In the genomic region with DNA sequence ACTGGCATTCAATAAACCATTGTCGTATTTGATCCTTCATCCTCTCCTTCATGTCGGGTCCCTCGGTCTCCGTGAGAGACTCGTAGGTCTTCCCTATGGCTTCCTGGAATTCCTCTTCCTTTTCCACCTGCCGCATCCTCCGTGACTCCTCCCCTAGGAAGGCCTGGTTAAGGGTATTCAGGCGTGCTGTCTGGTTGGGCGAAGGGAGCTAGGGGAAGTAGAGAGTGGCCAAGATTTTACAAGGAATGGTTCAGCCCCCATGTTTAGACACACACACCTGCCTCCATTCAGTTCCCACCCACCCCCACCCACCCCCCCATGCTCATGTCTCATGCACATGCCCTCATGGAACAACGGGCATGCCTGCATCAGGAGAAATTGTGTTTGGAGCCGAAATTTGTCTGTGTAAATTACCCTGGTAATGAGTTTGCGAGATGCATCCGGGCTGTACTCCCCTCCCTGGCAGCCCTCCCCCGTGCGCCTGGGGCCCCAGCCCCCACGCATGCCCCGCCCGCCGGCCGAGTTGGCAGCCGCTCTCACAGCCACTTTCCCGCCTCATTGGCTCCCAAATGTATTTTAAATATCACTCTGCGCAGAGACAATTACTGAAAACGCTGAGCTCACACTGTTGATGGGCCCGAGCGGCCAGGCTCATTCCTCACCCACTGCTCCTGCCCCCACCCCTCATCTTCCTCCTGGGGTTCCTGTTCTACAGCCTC, we compare ENCODE assay signal across 9 mouse cellular contexts. TPM values are rescaled to one million over a fixed set of nuclear protein-coding genes. Genes with fewer than 3 reads are reported as not detected.
DNase-seq lines count a peak whose midpoint lies in the region; ATAC-seq lines count a peak whose summit lies in the region.
"Had no signal": no experiment of that assay in that cellular context is flagged by ENCODE, and none has a peak within 500 bp of the region (broad histone marks: within the 10 kb centered on the region; RNA-seq: fewer than 3 reads in every experiment).

No protein-coding gene starts in this region.

- no peaks in the 10 kb centered on the region; the same call in 1 of the 2 replicates for H3K9me3 ChIP-seq in heart, embryonic 16.5 days (replicated peaks; ENCODE audit: control insufficient read depth, low read length)

- H3K9ac ChIP-seq in heart, embryonic 16.5 days (ENCODE audit: low read length), result peak overlapping the region; percentile 36; the same call in 1 of the 2 replicates

- peak; percentile 65 for ATAC-seq in heart, embryonic 16.5 days (replicated peaks; ENCODE audit: extremely low read depth, insufficient read depth, low FRiP score)

- peak overlapping the region; percentile 52 for H3K4me2 ChIP-seq in heart, embryonic 16.5 days (ENCODE audit: low read depth, low read length)

- peak overlapping the region; percentile 18; the same call in 1 of the 2 replicates for H3K4me3 ChIP-seq in heart, embryonic 16.5 days (ENCODE audit: low read length)

- H3K36me3 ChIP-seq in heart, embryonic 16.5 days (ENCODE audit: control insufficient read depth, insufficient read depth), result no peaks in the 10 kb centered on the region

- H3K27ac ChIP-seq in heart, embryonic 16.5 days (ENCODE audit: low read length), result no peak overlapping the region

- H3K27me3 ChIP-seq in heart, embryonic 16.5 days (ENCODE audit: control insufficient read depth, insufficient read depth, low read length), result peaks cover 3% of the 10 kb centered on the region

- peaks cover 7% of the 10 kb centered on the region for H3K4me1 ChIP-seq in heart, embryonic 16.5 days (ENCODE audit: control insufficient read depth, insufficient read depth, low read length)

- WGBS in heart, embryonic 16.5 days, result 31% methylated on average over 26 of the region's 26 CpGs

- peak; percentile 43 to 56 for DNase-seq in cerebellum, postnatal 14 days
- DNase-seq in cerebellum, adult 11-12 months, result no peak
- peak; percentile 52 for DNase-seq in brain, adult 2 months (ENCODE audit: low read depth, low spot score)
- DNase-seq in kidney, postnatal 36 days, result peak; percentile 26 to 55
- DNase-seq in lung, postnatal 4 days, result peak; percentile 61 to 70
- peak; percentile 28 to 43 for DNase-seq in right cerebral cortex, postnatal 36 days (ENCODE audit: low spot score in 2 of 2)
- DNase-seq in adipocyte (ENCODE audit: low spot score), result no peak

RNA-seq across cellular contexts. Expression of a gene that starts 5.9 kb away (rescaled TPM):
- not detected in 2 replicates for polyA plus RNA-seq in heart, embryonic 16.5 days (2015; fragmentation: Nextera tagmentation; extraction: Ambion mirVana)
- polyA plus RNA-seq: C2C12 had no signal

RNA-seq across cellular contexts. Expression of a gene that starts 10.0 kb away (rescaled TPM):
- polyA plus RNA-seq in heart, embryonic 16.5 days (2015; fragmentation: Nextera tagmentation; extraction: Ambion mirVana), result 10.1 and 10.2 TPM in 2 replicates
- polyA plus RNA-seq: C2C12 had no signal

RNA-seq across cellular contexts. Expression of a gene that starts 23.8 kb away (rescaled TPM):
- polyA plus RNA-seq in heart, embryonic 16.5 days (2015; fragmentation: Nextera tagmentation; extraction: Ambion mirVana), result not detected in 2 replicates

RNA-seq across cellular contexts. Expression of a gene that starts 26.5 kb away (rescaled TPM):
- 68.1 and 72.6 TPM in 2 replicates for polyA plus RNA-seq in heart, embryonic 16.5 days (2015; fragmentation: Nextera tagmentation; extraction: Ambion mirVana)

RNA-seq across cellular contexts. Expression of a gene that starts 35.8 kb away (rescaled TPM):
- 14.4 and 14.8 TPM in 2 replicates for polyA plus RNA-seq in heart, embryonic 16.5 days (2015; fragmentation: Nextera tagmentation; extraction: Ambion mirVana)

Comparison
In these comparisons a context has a peak if more than half of its experiments do, and no peak if none do; other contexts are left out.
1. DNase-seq: peak in cerebellum, postnatal 14 days (2 of 2), brain, adult 2 months (single experiment), kidney, postnatal 36 days (2 of 2), lung, postnatal 4 days (2 of 2) and right cerebral cortex, postnatal 36 days (2 of 2); none in cerebellum, adult 11-12 months (single experiment) and adipocyte (single experiment).